Mouse (Mus musculus) hindbrain, embryonic 15.5 days (tissue): ENCODE data around the gene Gm10134. TPM values are rescaled to one million over a fixed set of nuclear protein-coding genes. Genes with fewer than 3 reads are reported as not detected.

Experiments used
- ATAC-seq: fragments of 200-750 bp; cut with Nextera tagmentation; 2 replicates; pipeline ENCODE4 v1.8.0; 2017; ENCODE audit warnings: low read depth, moderate number of reproducible peaks, moderate TSS enrichment; ENCODE audit not compliant: low FRiP score
- H3K27ac ChIP-seq: fragments of 300-500 bp; sonication (generic); replicated peaks from 2 replicates; pipeline ENCODE4 v1.5.1; 2015; ENCODE audit warnings: mild to moderate bottlenecking, inconsistent platforms
- H3K27me3 ChIP-seq: fragments of 300-500 bp; sonication (generic); 2 replicates; pipeline ENCODE4 v1.6.1; 2015; ENCODE audit warnings: control low read depth, inconsistent platforms
- H3K36me3 ChIP-seq: fragments of 300-500 bp; sonication (generic); 2 replicates; pipeline ENCODE4 v1.6.1; 2015; ENCODE audit warnings: control low read depth, inconsistent platforms
- H3K4me1 ChIP-seq: fragments of 300-500 bp; sonication (generic); replicated peaks from 2 replicates; pipeline ENCODE4 v1.6.1; 2015; ENCODE audit warnings: control low read depth, inconsistent platforms
- H3K4me2 ChIP-seq: fragments of 300-500 bp; sonication (generic); 2 replicates; pipeline ENCODE4 v1.6.1; 2015; ENCODE audit warnings: moderate library complexity, mild to moderate bottlenecking, inconsistent platforms
- H3K4me3 ChIP-seq: fragments of 300-500 bp; sonication (generic); 2 replicates; pipeline ENCODE4 v1.5.1; 2015; ENCODE audit warnings: mild to moderate bottlenecking, inconsistent platforms
- H3K9ac ChIP-seq: fragments of 300-500 bp; sonication (generic); 2 replicates; pipeline ENCODE4 v1.6.1; 2015; ENCODE audit warnings: inconsistent platforms
- H3K9me3 ChIP-seq: fragments of 300-500 bp; sonication (generic); 2 replicates; pipeline ENCODE4 v1.6.1; 2016; ENCODE audit warnings: control low read depth, inconsistent platforms
- WGBS: fragments of 180-500 bp; shearing (Covaris S2); methylation state at CpG from one replicate; pipeline ENCODE4 v1.1.7; 2015; 5-methylcytosine and 5-hydroxymethylcytosine counted together
- polyA plus RNA-seq: library from polyadenylated mRNA; unstranded; fragments of >200 nt; fragmentation: Nextera tagmentation; extraction: Ambion mirVana; gene quantifications from 2 replicates; pipeline ENCODE4 v1.2.1, GENCODE M21; 2015

Gene Gm10134
- polyA plus RNA-seq, 1 experiment from 2014 or later = 2.7 TPM

- peak overlapping the region; percentile 67 for H3K27ac ChIP-seq
- H3K4me1 ChIP-seq = peaks cover 88% of the 10 kb centered on the region
- 0 out of 2 replicates have a peak overlapping the region, but pooled peaks have one; percentile 16 for H3K9ac ChIP-seq
- no peak overlapping the region for H3K4me3 ChIP-seq
- no peaks in the 10 kb centered on the region for H3K9me3 ChIP-seq
- peak; percentile 35 for ATAC-seq
- H3K36me3 ChIP-seq = peaks cover 3% of the 10 kb centered on the region; the same call in 1 of the 2 replicates
- peak overlapping the region; percentile 3; the same call in 1 of the 2 replicates for H3K4me2 ChIP-seq
- 9% methylated on average over 11 of the region's 11 CpGs for WGBS
- no peaks in the 10 kb centered on the region for H3K27me3 ChIP-seq
These were observed 19.5 kb downstream of the Gm10134 start for GRCm38 (mm10) chr2:28525219-28525942.

DNA sequence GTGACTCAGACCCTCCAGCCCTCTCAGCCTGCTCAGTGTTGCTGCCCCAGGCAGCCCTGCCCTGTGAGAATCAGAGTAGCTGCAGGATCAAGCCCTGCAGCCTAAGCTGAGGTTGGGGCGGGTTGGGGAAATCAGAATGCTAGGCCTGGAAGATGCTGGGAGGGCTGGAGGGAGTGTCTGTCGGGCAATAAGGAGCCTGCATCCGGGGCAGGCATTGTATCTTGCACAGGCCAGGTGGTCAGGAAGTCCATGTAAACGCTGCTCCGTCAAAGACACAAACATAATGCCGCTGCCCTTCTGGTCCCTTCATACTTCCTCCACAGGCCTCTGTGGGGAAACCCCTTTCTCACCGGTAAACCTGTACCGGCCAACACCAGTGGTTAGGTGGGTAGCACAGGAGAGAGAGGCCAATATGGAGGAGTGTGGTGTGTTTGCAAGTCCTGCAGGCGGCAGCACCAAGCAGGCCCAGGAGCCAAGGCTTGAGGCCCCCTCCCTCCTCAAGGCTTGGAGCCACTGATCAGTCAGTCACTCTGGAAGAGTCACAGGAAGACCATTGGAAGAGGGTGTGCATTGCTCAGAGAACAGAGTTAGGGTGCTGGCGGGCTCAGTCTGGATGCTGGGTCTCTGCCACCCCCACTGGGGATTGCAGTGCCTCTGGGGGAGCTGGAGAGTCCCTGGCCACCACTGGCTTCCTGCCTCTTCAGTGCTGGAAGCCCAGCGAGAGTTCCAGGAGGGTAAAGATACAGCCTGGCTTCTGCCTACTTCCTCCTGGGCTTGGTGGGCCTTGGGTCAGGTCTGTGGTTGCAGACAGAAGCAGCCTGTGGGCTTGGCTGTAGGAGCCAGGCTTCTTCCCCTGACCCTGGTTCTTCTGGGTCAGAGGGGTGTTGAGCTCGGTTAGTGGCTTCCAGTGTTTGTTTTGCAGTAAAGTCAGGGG lies 20.3 kb downstream of the Gm10134 start:
- H3K27me3 ChIP-seq = no peaks in the 10 kb centered on the region
- peaks cover 88% of the 10 kb centered on the region for H3K4me1 ChIP-seq
- no peak for ATAC-seq
- H3K4me3 ChIP-seq = no peak overlapping the region
- H3K4me2 ChIP-seq = peak overlapping the region; percentile 3; the same call in 1 of the 2 replicates
- WGBS = 44% methylated on average over 12 of the region's 12 CpGs
- H3K27ac ChIP-seq = peak overlapping the region; percentile 67
- H3K36me3 ChIP-seq = peaks cover 3% of the 10 kb centered on the region; the same call in 1 of the 2 replicates
- H3K9me3 ChIP-seq = no peaks in the 10 kb centered on the region
- 0 out of 2 replicates have a peak overlapping the region, but pooled peaks have one; percentile 16 for H3K9ac ChIP-seq

DNA sequence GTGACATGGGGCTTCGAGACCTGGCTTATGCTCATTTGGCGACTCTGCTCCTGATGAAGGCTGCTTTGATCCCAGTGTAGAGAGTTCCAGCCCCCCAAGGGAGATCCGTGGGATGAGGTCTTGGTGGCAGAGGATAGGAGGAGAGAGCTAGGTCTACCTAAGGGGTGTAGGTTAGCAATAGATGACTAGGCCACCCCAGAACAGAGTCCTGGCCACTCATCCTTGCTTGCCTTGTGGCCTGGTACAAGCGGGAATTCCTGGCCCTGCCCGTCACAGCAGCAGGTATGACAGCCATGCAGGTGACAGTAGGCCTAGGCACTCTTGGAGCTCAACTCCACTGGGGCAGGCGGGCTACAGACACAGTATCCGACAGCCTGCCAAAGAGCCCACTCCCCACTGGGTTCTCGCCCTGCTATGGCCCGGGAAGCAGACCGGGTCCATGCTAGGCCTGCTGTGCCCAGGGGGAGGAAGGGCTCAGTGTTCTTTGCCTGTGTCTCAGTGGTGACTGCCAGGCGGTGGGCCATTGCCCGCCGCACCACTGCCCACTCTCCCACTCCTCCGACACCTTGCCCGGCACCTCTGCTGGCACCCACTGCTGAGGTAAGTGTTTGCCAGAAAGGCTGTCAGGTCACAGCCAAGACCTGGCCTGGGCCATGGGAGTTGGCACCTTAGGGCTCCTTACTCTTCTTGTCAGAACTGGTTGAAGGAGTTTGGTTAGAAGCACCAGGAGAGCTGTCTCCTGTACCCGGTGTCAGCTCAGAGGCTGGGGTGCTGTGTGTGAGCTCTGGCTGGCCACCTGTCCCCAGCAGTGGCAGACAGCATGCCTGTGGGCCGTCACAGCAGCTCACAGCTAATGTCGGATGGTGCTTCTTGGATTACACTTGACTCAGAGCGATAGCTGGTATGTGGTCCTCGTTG lies 21.8 kb downstream of the Gm10134 start:
- H3K9ac ChIP-seq = 0 out of 2 replicates have a peak overlapping the region, but pooled peaks have one; percentile 0
- 75% methylated on average over 19 of the region's 20 CpGs for WGBS

DNA sequence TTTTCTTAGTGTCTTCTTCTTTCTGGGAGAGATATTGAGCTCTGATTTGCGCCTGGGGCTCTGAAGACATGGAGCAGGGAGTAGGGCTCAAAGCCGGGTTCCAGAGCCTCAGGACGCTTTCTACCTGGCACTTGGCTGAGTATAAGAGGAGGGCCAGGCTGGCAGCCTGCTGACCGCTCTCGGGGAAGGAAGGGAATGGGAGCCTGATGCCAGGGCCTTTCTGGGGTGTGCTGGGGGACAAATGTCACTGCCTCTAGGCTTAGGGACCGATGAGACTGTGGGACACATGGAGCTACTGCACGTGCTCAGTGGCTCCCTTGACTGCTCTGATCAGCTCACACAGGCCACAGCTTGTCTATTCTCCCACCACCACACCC lies 22.4 kb downstream of the Gm10134 start:
- no peaks in the 10 kb centered on the region for H3K9me3 ChIP-seq
- H3K27me3 ChIP-seq = no peaks in the 10 kb centered on the region
- 0 out of 2 replicates have a peak overlapping the region, but pooled peaks have one; percentile 0 for H3K9ac ChIP-seq
- ATAC-seq = no peak
- 86% methylated on average over 7 of the region's 7 CpGs for whole genome bisulfite sequencing
- peaks cover 95% of the 10 kb centered on the region for H3K4me1 ChIP-seq
- H3K36me3 ChIP-seq = no peaks in the 10 kb centered on the region
- H3K27ac ChIP-seq = no peak overlapping the region
- no peak overlapping the region for H3K4me2 ChIP-seq
- no peak overlapping the region for H3K4me3 ChIP-seq

More for the DNA sequence above, 21.8 kb downstream of the Gm10134 start:
- H3K27me3 ChIP-seq = no peaks in the 10 kb centered on the region
- H3K27ac ChIP-seq = no peak overlapping the region
- H3K4me3 ChIP-seq = no peak overlapping the region
- no peaks in the 10 kb centered on the region for H3K9me3 ChIP-seq
- no peak for ATAC-seq
- peaks cover 1% of the 10 kb centered on the region; the same call in 1 of the 2 replicates for H3K36me3 ChIP-seq
- no peak overlapping the region for H3K4me2 ChIP-seq
- H3K4me1 ChIP-seq = peaks cover 89% of the 10 kb centered on the region

GRCm38 (mm10) chr2:28529856-28530255 lies 24.0 kb downstream of the Gm10134 start:
- H3K36me3 ChIP-seq = no peaks in the 10 kb centered on the region
- no peak for ATAC-seq
- 62% methylated on average over 4 of the region's 4 CpGs for WGBS
- H3K27ac ChIP-seq = no peak overlapping the region
- no peak overlapping the region for H3K4me2 ChIP-seq
- no peak overlapping the region for H3K9ac ChIP-seq
- H3K27me3 ChIP-seq = no peaks in the 10 kb centered on the region
- no peak overlapping the region for H3K4me3 ChIP-seq
- peaks cover 96% of the 10 kb centered on the region for H3K4me1 ChIP-seq
- H3K9me3 ChIP-seq = no peaks in the 10 kb centered on the region

DNA sequence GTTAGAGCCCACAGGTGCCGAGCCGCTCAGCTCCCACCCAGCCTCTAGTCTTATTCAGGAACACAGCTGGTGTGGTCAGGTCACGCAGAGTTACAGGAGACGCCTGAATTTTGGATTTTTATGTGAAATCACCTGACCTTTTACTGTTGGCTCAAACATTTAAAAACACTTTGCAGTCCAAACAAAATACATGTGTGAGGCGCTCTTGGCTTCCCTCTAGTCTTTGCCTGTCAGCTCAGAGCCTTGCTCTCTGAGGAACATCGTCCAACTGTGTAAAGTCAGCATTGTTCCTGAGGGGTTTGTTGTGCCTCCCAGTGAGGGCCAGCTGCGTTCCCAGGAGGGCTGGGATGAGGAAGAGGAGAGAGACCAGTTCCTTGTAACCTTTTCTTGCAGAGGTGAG lies 24.4 kb downstream of the Gm10134 start:
- whole genome bisulfite sequencing = 60% methylated on average over 7 of the region's 7 CpGs
- Histone ChIP-seq H3K36me3 (no peaks in the 10 kb centered on the region), H3K9me3 (no peaks in the 10 kb centered on the region), H3K27ac (no peak overlapping the region), H3K4me2 (no peak overlapping the region), H3K4me1 (peaks cover 96% of the 10 kb centered on the region), H3K27me3 (no peaks in the 10 kb centered on the region), H3K4me3 (no peak overlapping the region), H3K9ac (no peak overlapping the region)
- no peak for ATAC-seq

GRCm38 (mm10) chr2:28532938-28533771 lies 27.3 kb downstream of the Gm10134 start:
- H3K27ac ChIP-seq = peak overlapping the region; percentile 82
- ATAC-seq = peak; percentile 91
- H3K4me1 ChIP-seq = peaks cover 98% of the 10 kb centered on the region
- peak overlapping the region; percentile 67 for H3K4me2 ChIP-seq
- no peaks in the 10 kb centered on the region for H3K36me3 ChIP-seq
- H3K9ac ChIP-seq = peak overlapping the region; percentile 44
- no peaks in the 10 kb centered on the region for H3K9me3 ChIP-seq
- H3K27me3 ChIP-seq = no peaks in the 10 kb centered on the region
- peak overlapping the region; percentile 53 for H3K4me3 ChIP-seq
- 3% methylated on average over 49 of the region's 49 CpGs for WGBS

- Histone ChIP-seq H3K27me3 (no peaks in the 10 kb centered on the region), H3K27ac (peak overlapping the region; percentile 82), H3K9ac (peak overlapping the region; percentile 44), H3K36me3 (no peaks in the 10 kb centered on the region), H3K4me1 (peaks cover 98% of the 10 kb centered on the region), H3K9me3 (no peaks in the 10 kb centered on the region), H3K4me3 (peak overlapping the region; percentile 53), H3K4me2 (peak overlapping the region; percentile 67)
- ATAC-seq = peak; percentile 2; the same call in 1 of the 2 replicates
- 40% methylated on average over 7 of the region's 7 CpGs for WGBS
These were observed 28.1 kb downstream of the Gm10134 start for GRCm38 (mm10) chr2:28533901-28534435.

DNA sequence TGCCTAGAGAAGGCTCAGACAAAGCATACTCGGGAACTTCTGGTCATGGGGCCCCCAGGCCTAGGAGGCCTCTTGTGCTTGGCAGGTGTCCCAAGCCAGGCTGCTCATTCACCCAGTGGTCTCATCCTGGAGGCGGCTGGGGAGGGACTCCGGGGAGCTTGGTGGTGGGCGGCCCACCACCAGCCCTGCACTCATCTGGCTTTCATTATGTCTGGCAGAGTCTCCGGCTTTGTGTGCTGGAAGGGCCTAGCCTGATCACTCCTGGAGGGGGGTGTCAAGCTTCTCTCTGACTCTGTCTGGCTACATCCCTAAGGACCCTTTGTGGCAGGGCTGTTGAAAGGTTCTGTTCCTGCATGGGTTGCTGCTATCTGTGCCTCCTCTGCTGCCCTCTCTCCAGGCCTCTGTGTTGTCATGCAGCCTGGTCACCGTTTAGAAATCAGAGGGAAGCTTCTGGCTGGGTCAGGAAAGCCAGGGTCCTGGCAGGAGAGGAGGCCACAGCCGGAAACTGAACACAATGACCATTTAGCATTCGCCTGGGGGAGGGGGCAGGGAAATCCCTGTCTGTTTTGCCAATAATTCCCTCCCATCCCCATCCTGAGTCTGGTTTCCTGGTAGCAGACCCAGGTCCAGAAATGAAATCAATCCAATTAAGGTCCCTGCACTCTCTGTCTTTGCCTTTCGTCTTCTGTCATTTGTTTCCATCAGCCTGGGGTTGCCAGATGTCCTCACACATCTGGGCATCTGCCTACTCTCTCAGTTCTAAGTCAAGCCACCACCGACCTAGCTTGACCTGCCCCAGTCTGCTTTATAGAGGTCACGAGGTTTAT lies 28.8 kb downstream of the Gm10134 start:
- peak; percentile 28; the same call in 1 of the 2 replicates for ATAC-seq
- Histone ChIP-seq H3K27ac (peak overlapping the region; percentile 82), H3K27me3 (no peaks in the 10 kb centered on the region), H3K9ac (peak overlapping the region; percentile 44), H3K9me3 (no peaks in the 10 kb centered on the region), H3K4me3 (peak overlapping the region; percentile 53), H3K4me1 (peaks cover 98% of the 10 kb centered on the region), H3K4me2 (peak overlapping the region; percentile 67), H3K36me3 (no peaks in the 10 kb centered on the region)
- WGBS = 16% methylated on average over 11 of the region's 11 CpGs

- ATAC-seq = no peak
These were observed 29.3 kb downstream of the Gm10134 start for GRCm38 (mm10) chr2:28535263-28535540.

More at GRCm38 (mm10) chr2:28535263-28535540, 29.3 kb downstream of the Gm10134 start:
- Histone ChIP-seq H3K36me3 (no peaks in the 10 kb centered on the region), H3K4me3 (peak overlapping the region; percentile 1; the same call in 1 of the 2 replicates), H3K9ac (0 out of 2 replicates have a peak overlapping the region, but pooled peaks have one; percentile 44), H3K4me2 (peak overlapping the region; percentile 67), H3K4me1 (peaks cover 98% of the 10 kb centered on the region), H3K27ac (peak overlapping the region; percentile 82), H3K9me3 (no peaks in the 10 kb centered on the region), H3K27me3 (no peaks in the 10 kb centered on the region)
- WGBS = 31% methylated on average over 4 of the region's 4 CpGs
